Mouse (Mus musculus) frontal cortex, postnatal 10 days (tissue): ENCODE measurements around the gene Smagp.
"Not testable (repeated sequence)": the region's sequence is repeated elsewhere in the genome, so short reads cannot be mapped to it uniquely, and the experiment has no call there.

ENCODE experiments used
- DNase-seq, 2 experiments: peaks; one replicate each; pipeline ENCODE4 v3.0.0; 2022; ENCODE audit warnings: low spot score in 2 of 2, mixed read lengths in 1 of 2

Smagp gene

GRCm38 (mm10) chr15:100627287-100627686 lies 9.5 kb downstream of the Smagp start:
- no peak for DNase-seq

DNA sequence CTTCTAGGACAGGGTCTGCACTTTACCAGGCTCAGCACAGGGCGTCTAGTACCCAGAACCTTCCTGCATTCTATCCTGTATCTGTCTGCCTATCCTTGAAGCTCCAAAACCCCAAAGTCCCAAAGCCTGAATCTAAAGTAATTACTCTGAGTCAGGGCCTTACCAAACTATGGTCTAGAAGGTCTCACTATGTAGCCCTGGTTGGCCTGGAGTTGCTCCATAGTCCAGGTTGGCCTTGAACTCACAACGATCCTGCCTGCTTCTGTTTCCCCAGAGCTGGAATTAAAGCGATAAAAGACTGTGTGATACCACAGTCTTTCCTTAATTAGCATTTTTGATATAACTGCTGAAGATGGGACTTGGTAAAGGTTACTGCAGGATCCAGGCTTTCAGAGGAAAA lies 12.3 kb downstream of the Smagp start:
- DNase-seq = no peak

GRCm38 (mm10) chr15:100623754-100624153 lies 13.0 kb downstream of the Smagp start:
- no peak for DNase-seq

GRCm38 (mm10) chr15:100622164-100622563 lies 14.6 kb downstream of the Smagp start:
- peak in 1 of 2 experiments; percentile 50 for DNase-seq

- not testable (repeated sequence) for DNase-seq
These were observed 15.1 kb downstream of the Smagp start for GRCm38 (mm10) chr15:100621671-100622070.

DNA sequence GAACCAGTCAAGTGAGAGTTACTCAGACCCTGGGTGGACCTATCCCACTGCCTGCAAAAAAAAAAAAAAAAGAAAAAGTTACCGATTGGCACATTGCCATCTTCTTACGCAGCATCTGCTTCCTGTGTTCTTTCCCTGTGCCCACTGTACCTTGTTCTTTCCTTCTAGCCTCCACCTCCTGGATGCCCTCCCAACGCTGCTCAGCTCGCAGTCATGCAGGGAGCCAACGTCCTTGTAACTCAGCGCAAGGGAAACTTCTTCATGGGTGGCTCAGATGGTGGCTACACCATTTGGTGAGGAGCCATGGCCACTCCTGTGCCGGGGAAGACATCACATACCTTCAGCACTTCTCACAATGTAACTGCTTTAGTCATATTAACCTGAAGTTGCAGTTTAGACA lies 17.5 kb downstream of the Smagp start:
- no peak for DNase-seq

- no peak for DNase-seq
These were observed 20.5 kb downstream of the Smagp start for GRCm38 (mm10) chr15:100616221-100616620.

- peak; percentile 79 to 85 for DNase-seq
These were observed 20.9 kb downstream of the Smagp start for GRCm38 (mm10) chr15:100615825-100616220.

- DNase-seq = peak; percentile 96 to 97
These were observed 21.5 kb downstream of the Smagp start, which contains the start of gene Dazap2 for GRCm38 (mm10) chr15:100614996-100615824. Gene Dazap2 (plus strand): TSS chr15:100615349.

DNA sequence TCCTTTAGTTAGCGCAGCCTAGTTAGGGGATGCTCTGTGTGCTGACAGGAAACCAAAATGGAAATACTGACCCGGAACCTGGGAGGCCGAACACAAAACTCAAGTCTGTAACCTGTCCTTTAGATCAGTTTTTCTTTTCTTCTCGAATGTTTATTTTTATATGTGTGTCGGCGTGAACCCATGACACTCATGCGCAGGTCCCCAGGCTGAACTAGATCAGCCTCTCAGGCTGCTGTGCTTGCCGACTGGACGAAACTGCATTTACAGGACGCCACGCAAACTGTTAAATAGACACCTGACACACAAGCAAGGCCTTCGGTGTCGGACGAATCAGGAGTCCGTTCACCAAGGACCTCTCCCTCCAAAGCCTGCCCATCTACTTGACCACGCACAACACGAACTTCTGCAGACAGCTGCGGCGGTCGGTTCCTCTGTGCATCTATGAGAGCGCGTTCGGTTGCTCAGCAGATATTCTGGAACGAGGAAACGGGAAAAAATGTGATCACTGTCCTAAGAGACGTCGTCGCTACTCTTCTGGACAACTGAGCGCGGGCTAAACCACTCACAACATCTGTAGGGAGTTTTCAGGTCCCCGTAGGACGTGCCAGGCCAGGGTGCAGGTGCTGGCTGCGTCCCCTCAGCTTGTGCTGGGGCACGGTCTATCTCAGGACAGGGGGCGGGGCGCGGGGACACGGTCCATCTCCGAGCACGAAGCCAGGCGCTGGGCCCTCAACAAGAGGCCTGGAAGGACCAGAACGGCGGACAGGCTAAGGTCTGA lies 22.3 kb downstream of the Smagp start:
- no peak for DNase-seq

- DNase-seq = peak in 1 of 2 experiments; percentile 66
These were observed 23.2 kb downstream of the Smagp start for GRCm38 (mm10) chr15:100613584-100613983.

DNA sequence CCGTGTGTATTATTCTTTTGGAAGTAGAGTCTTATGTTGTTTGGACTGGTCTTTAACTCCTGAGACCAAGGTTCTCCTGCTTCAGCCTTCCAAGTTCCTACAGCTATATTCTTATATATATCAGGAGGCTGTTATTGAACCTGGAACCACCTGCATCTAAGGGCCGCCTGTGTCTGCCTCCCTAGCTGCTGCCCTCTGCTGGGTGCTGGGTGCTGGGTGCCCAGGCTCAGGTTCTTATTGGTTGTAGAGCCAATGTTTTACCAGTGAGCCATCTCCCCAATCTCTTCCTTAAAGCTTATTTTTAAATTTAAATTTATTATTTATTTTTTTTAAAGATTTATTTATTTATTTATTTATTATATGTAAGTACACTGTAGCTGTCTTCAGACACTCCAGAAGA lies 24.3 kb downstream of the Smagp start:
- no peak for DNase-seq

GRCm38 (mm10) chr15:100611951-100612350 lies 24.8 kb downstream of the Smagp start:
- DNase-seq = no peak

GRCm38 (mm10) chr15:100606677-100607076 lies 30.1 kb downstream of the Smagp start:
- not testable (repeated sequence) for DNase-seq

DNA sequence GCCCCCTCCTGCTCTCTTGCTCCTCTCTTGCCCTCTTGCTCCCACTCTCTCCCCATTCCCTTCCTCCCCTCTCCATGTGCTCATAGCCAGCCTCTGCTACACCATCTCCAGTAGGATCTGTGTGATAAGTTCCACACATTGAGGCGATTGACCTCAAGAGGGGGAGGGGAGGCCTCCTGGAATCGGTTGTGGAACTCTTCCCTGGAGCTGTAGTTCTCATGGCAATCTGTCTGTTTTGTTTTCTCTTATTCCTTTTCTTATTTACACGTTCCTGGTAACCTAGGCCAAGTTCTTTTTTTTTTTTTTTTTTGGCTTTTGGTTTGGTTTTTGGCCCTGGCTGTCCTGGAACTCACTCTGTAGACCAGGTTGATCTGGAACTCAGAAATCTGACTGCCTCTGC lies 35.1 kb downstream of the Smagp start:
- DNase-seq = no peak

DNA sequence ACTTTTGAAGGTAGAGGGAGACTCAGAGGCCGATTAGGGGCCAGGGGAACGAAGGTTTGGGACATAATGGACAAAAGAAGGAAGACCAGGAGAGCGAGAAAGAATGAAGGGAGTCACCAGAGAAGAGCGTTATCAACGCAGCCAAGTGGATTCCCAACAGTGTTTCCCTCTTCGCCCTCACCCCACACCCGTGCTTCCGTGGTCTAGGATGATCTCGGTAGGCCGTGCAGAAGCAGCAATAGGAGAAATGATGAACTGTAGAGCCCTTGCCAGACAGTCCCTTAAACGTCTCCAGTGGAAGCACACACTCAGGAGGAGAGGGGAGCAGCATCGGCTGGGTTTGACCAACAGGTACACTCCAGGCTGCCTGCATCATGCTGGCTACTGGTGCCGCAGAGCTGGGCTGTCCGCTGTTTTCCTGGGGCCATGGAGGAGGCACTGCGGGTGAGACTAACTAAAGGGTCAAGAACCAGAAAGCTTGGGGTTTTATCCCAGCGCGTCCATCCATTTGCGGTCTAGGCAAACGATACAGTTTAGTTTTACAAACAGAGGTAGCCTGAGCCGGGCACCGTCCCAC lies 36.0 kb downstream of the Smagp start:
- DNase-seq = no peak

DNA sequence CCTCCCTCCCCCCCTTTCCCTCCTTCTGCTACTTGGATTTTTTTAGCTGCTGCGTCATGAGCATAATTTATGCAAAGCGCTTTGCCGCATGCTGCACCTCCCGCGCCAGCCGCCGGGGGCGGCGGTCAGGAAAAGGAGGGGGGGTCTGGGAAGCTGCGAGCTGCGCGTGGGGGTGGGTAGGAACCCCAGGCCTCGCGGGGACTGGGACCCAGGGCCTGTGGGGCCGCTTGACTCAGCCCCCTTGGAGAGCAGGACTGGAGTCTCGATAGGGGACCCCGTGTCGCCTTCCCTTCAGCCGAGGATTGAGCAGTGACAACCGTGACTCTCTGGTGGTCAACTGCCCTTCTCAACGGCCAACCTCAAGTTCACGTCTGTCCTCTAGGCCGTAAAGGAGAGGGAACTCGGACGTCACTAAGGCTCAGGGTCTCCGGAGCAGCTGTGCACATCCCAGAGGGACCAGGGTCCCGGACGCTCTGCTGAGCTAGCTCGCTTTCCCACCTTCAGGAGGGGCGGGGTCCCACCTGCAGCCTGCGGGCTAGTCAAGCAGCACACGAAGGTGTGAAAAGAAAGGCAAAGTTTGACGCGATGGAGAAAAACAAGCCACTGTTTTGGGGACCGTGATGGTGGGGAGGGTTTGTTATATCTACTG lies 36.6 kb downstream of the Smagp start:
- DNase-seq = peak; percentile 80 to 83

DNA sequence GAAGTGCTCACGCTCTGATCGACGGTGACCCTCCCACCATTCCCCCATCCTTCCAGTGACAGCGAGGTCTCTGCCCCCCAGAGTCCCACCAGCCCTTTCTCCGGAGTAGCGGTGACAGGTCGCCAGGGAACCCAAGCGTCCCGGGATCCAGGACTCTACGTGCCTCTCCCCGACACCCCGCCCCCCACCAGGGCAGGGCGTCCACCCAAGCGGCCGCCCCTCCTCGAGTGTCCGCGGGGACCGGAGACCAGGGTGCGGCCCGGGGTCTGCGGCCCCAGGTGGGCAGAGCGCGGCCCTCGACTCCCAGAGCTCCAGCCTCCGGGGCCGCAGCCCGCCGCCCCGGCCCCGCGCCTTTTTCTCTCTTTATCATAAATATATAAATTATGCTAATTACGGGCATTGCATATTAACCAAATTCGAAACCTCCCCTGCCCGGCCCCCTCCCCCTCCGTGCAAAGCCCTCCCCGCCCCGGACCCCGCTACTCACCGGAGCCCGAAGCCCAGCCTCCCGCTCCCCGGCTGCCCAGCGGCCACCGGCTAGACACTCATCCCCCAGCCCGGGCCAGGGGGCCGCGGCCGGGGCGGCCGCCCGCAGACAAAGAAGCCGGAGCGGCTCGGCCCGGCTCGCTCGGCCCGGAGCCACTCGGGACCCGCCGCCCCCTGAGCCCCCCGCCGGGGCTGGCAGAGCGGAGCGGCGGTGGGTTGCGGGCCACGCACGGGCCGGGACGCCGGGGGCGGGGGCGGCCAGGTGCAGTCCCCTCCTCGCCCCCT lies 37.3 kb downstream of the Smagp start, which contains the start of gene Pou6f1:
Gene Pou6f1 (minus strand): TSS at position 709 of the 771 bp plus-strand sequence.
- peak in 1 of 2 experiments; percentile 52 for DNase-seq

DNA sequence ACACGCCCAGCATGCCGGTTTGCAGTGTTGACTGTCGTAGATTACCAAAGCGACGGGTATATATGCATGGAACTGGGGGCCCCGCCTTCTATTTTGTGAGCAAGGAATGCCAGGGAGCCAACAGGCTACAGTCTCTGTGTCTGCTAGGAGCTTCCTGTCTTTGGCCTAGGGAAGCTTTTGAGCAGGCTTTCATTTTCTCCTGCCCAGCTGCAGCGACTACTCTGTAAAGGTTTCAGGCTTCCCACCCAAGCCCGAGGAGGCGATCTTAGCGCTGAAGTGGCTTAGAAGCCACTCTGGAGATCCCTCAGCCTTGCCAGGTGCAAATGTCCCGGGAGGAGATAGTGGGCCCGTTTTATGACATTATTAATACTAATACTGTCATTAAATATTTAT lies 37.9 kb downstream of the Smagp start:
- DNase-seq = peak in 1 of 2 experiments; percentile 37

DNA sequence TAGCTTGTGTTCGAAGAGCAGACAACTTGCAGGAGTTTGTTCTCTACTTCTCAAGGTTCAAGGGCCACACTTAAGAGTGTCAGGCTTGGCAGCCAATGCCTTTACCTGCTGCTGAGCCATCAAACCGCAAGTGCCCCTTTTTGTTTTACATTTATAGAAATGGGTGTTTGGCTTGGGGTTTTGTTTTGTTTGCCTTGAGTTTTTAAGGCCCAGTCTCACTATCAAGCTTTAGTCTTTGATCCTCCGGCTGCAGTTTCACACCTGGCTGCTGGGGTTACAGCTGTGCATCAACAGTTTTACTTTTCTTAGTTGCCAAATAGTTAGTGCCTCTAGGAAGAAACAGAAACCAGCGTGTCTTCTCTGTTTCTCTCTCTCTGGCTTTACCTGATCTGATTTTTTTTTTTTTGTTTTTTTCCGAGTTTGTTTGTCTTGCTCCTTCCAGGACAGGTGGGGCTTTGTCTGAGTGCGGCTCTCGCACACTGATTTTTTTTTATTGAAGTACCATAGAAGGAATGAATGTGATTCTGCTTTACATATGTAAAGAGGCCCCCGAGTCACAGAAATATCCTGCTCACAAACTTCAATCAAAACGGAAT lies 38.4 kb downstream of the Smagp start:
- no peak for DNase-seq

DNA sequence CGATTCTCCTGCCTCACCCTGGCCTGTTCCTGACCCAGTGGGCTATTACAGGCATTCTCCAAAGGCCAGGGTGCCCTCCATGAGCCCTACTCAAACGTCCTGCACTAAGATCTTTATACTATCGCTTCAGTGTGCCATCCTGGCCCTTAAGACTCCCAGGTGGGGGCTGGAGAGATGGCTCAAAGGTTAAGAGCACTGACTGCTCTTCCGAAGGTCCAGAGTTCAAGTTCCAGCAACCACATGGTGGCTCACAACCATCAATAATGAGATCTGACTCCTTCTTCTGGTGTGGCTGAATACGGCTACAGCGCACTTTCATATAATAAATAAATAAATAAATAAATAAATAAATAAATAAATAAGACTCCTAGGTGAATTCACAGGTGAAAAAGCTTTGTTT lies 43.9 kb downstream of the Smagp start:
- no peak for DNase-seq
